Mouse (Mus musculus): ENCODE measurements around the gene Ankrd35. TPM values are rescaled to one million over a fixed set of nuclear protein-coding genes. Genes with fewer than 3 reads are reported as not detected.

Ankrd35 gene
- polyA plus RNA-seq, 1 experiment from 2014 or later = 0.25 TPM

- Histone ChIP-seq H3K4me3 (ENCODE audit: low read depth, low read length) (peak overlapping the region; percentile 59), H3K27me3 (ENCODE audit: control insufficient read depth, insufficient read depth, low read length) (no peaks in the 10 kb centered on the region), H3K9me3 (ENCODE audit: control insufficient read depth, low read length) (no peaks in the 10 kb centered on the region), H3K36me3 (ENCODE audit: control insufficient read depth, insufficient read depth, low read length) (no peaks in the 10 kb centered on the region), H3K4me1 (replicated peaks; ENCODE audit: control insufficient read depth, insufficient read depth, low read length) (no peaks in the 10 kb centered on the region), H3K27ac (ENCODE audit: low read depth, low read length) (peak overlapping the region; percentile 31), H3K4me2 (replicated peaks; ENCODE audit: low read depth, low read length) (peak overlapping the region; percentile 67), H3K9ac (ENCODE audit: low read depth, low read length) (peak overlapping the region; percentile 62)
- ATAC-seq (ENCODE audit: low FRiP score) (peak; percentile 69), DNase-seq (ENCODE audit: low spot score) (no peak)
- 1% methylated on average over 40 of the region's 42 CpGs for WGBS
These were observed 58.1 kb downstream of the Ankrd35 start for GRCm38 (mm10) chr3:96727828-96728633.

- peak overlapping the region; percentile 62 for H3K9ac ChIP-seq (ENCODE audit: low read depth, low read length)
- WGBS = 56% methylated on average over 7 of the region's 7 CpGs
These were observed 58.9 kb downstream of the Ankrd35 start for GRCm38 (mm10) chr3:96728634-96729402.

GRCm38 (mm10) chr3:96729403-96729784 lies 59.5 kb downstream of the Ankrd35 start:
- Histone ChIP-seq H3K27me3 (ENCODE audit: control insufficient read depth, insufficient read depth, low read length) (no peaks in the 10 kb centered on the region), H3K27ac (ENCODE audit: low read depth, low read length) (no peak overlapping the region), H3K4me3 (ENCODE audit: low read depth, low read length) (no peak overlapping the region), H3K9ac (ENCODE audit: low read depth, low read length) (no peak overlapping the region), H3K36me3 (ENCODE audit: control insufficient read depth, insufficient read depth, low read length) (no peaks in the 10 kb centered on the region), H3K9me3 (ENCODE audit: control insufficient read depth, low read length) (no peaks in the 10 kb centered on the region), H3K4me1 (replicated peaks; ENCODE audit: control insufficient read depth, insufficient read depth, low read length) (no peaks in the 10 kb centered on the region), H3K4me2 (replicated peaks; ENCODE audit: low read depth, low read length) (no peak overlapping the region)
- ATAC-seq (ENCODE audit: low FRiP score) (no peak), DNase-seq (ENCODE audit: low spot score) (no peak)
- 64% methylated on average over 3 of the region's 3 CpGs for WGBS

More at GRCm38 (mm10) chr3:96728634-96729402, 58.9 kb downstream of the Ankrd35 start:
- H3K4me2 ChIP-seq (replicated peaks; ENCODE audit: low read depth, low read length) = peak overlapping the region; percentile 67
- DNase-seq (ENCODE audit: low spot score) (no peak), ATAC-seq (ENCODE audit: low FRiP score) (no peak)
- H3K36me3 ChIP-seq (ENCODE audit: control insufficient read depth, insufficient read depth, low read length) = no peaks in the 10 kb centered on the region
- no peaks in the 10 kb centered on the region for H3K4me1 ChIP-seq (replicated peaks; ENCODE audit: control insufficient read depth, insufficient read depth, low read length)
- no peaks in the 10 kb centered on the region for H3K9me3 ChIP-seq (ENCODE audit: control insufficient read depth, low read length)
- H3K4me3 ChIP-seq (ENCODE audit: low read depth, low read length) = peak overlapping the region; percentile 59
- no peak overlapping the region for H3K27ac ChIP-seq (ENCODE audit: low read depth, low read length)
- H3K27me3 ChIP-seq (ENCODE audit: control insufficient read depth, insufficient read depth, low read length) = no peaks in the 10 kb centered on the region

- H3K36me3 ChIP-seq (ENCODE audit: control insufficient read depth, insufficient read depth, low read length) = no peaks in the 10 kb centered on the region
- H3K4me2 ChIP-seq (replicated peaks; ENCODE audit: low read depth, low read length) = no peak overlapping the region
- no peak overlapping the region for H3K27ac ChIP-seq (ENCODE audit: low read depth, low read length)
- H3K27me3 ChIP-seq (ENCODE audit: control insufficient read depth, insufficient read depth, low read length) = no peaks in the 10 kb centered on the region
- H3K9me3 ChIP-seq (ENCODE audit: control insufficient read depth, low read length) = no peaks in the 10 kb centered on the region
- no peak overlapping the region for H3K4me3 ChIP-seq (ENCODE audit: low read depth, low read length)
- no peak overlapping the region for H3K9ac ChIP-seq (ENCODE audit: low read depth, low read length)
- no peaks in the 10 kb centered on the region for H3K4me1 ChIP-seq (replicated peaks; ENCODE audit: control insufficient read depth, insufficient read depth, low read length)
- ATAC-seq (ENCODE audit: low FRiP score) (no peak), DNase-seq (ENCODE audit: low spot score) (no peak)
- 73% methylated on average over 5 of the region's 5 CpGs for WGBS
These were observed 60.9 kb downstream of the Ankrd35 start for GRCm38 (mm10) chr3:96730785-96731184.

- no peak overlapping the region for H3K9ac ChIP-seq (ENCODE audit: low read depth, low read length)
- no peak overlapping the region for H3K4me2 ChIP-seq (replicated peaks; ENCODE audit: low read depth, low read length)
- H3K4me1 ChIP-seq (replicated peaks; ENCODE audit: control insufficient read depth, insufficient read depth, low read length) = no peaks in the 10 kb centered on the region
- no peak overlapping the region for H3K4me3 ChIP-seq (ENCODE audit: low read depth, low read length)
- no peaks in the 10 kb centered on the region for H3K27me3 ChIP-seq (ENCODE audit: control insufficient read depth, insufficient read depth, low read length)
- no peak overlapping the region for H3K27ac ChIP-seq (ENCODE audit: low read depth, low read length)
- ATAC-seq (ENCODE audit: low FRiP score) (no peak), DNase-seq (ENCODE audit: low spot score) (no peak)
- H3K36me3 ChIP-seq (ENCODE audit: control insufficient read depth, insufficient read depth, low read length) = no peaks in the 10 kb centered on the region
- H3K9me3 ChIP-seq (ENCODE audit: control insufficient read depth, low read length) = no peaks in the 10 kb centered on the region
- WGBS = 93% methylated on average over 1 of the region's 1 CpGs
These were observed 64.1 kb downstream of the Ankrd35 start for GRCm38 (mm10) chr3:96733984-96734383.

- Histone ChIP-seq H3K27ac (ENCODE audit: low read depth, low read length) (no peak overlapping the region), H3K36me3 (ENCODE audit: control insufficient read depth, insufficient read depth, low read length) (no peaks in the 10 kb centered on the region), H3K4me2 (replicated peaks; ENCODE audit: low read depth, low read length) (no peak overlapping the region), H3K4me1 (replicated peaks; ENCODE audit: control insufficient read depth, insufficient read depth, low read length) (no peaks in the 10 kb centered on the region), H3K27me3 (ENCODE audit: control insufficient read depth, insufficient read depth, low read length) (no peaks in the 10 kb centered on the region), H3K9me3 (ENCODE audit: control insufficient read depth, low read length) (no peaks in the 10 kb centered on the region), H3K4me3 (ENCODE audit: low read depth, low read length) (no peak overlapping the region), H3K9ac (ENCODE audit: low read depth, low read length) (no peak overlapping the region)
- no peak for DNase-seq (ENCODE audit: low spot score)
- ATAC-seq (ENCODE audit: low FRiP score) = no peak
- WGBS = 70% methylated on average over 2 of the region's 2 CpGs
These were observed 65.3 kb downstream of the Ankrd35 start for GRCm38 (mm10) chr3:96735200-96735599.

- DNase-seq (ENCODE audit: low spot score) (no peak), ATAC-seq (ENCODE audit: low FRiP score) (no peak)
- H3K4me3 ChIP-seq (ENCODE audit: low read depth, low read length) = no peak overlapping the region
- H3K27ac ChIP-seq (ENCODE audit: low read depth, low read length) = no peak overlapping the region
- H3K27me3 ChIP-seq (ENCODE audit: control insufficient read depth, insufficient read depth, low read length) = no peaks in the 10 kb centered on the region
- no peak overlapping the region for H3K4me2 ChIP-seq (replicated peaks; ENCODE audit: low read depth, low read length)
- no peaks in the 10 kb centered on the region for H3K9me3 ChIP-seq (ENCODE audit: control insufficient read depth, low read length)
- no peaks in the 10 kb centered on the region for H3K4me1 ChIP-seq (replicated peaks; ENCODE audit: control insufficient read depth, insufficient read depth, low read length)
- H3K9ac ChIP-seq (ENCODE audit: low read depth, low read length) = no peak overlapping the region
- H3K36me3 ChIP-seq (ENCODE audit: control insufficient read depth, insufficient read depth, low read length) = no peaks in the 10 kb centered on the region
- 50% methylated on average over 1 of the region's 1 CpGs for WGBS
These were observed 67.2 kb downstream of the Ankrd35 start for GRCm38 (mm10) chr3:96737013-96737740.

- Histone ChIP-seq H3K27me3 (ENCODE audit: control insufficient read depth, insufficient read depth, low read length) (no peaks in the 10 kb centered on the region), H3K27ac (ENCODE audit: low read depth, low read length) (no peak overlapping the region), H3K36me3 (ENCODE audit: control insufficient read depth, insufficient read depth, low read length) (no peaks in the 10 kb centered on the region), H3K4me3 (ENCODE audit: low read depth, low read length) (no peak overlapping the region), H3K4me2 (replicated peaks; ENCODE audit: low read depth, low read length) (no peak overlapping the region), H3K4me1 (replicated peaks; ENCODE audit: control insufficient read depth, insufficient read depth, low read length) (no peaks in the 10 kb centered on the region), H3K9me3 (ENCODE audit: control insufficient read depth, low read length) (no peaks in the 10 kb centered on the region), H3K9ac (ENCODE audit: low read depth, low read length) (no peak overlapping the region)
- 96% methylated on average over 1 of the region's 1 CpGs for WGBS
- DNase-seq (ENCODE audit: low spot score) (no peak), ATAC-seq (ENCODE audit: low FRiP score) (no peak)
These were observed 68.1 kb downstream of the Ankrd35 start for GRCm38 (mm10) chr3:96737995-96738394.

All from hindbrain, embryonic 11.5 days (tissue).